Mouse (Mus musculus) spleen, postnatal 36 days (tissue): ENCODE data around the gene Acap1.
A peak's percentile ranks its signal among the peaks of the same experiment; 100 is the strongest.

Experiments used
- DNase-seq, 2 experiments: peaks; one replicate each; pipeline ENCODE4 v3.0.0; 2022; ENCODE audit warnings: low spot score in 2 of 2, mixed read lengths in 1 of 2

Gene Acap1

DNA sequence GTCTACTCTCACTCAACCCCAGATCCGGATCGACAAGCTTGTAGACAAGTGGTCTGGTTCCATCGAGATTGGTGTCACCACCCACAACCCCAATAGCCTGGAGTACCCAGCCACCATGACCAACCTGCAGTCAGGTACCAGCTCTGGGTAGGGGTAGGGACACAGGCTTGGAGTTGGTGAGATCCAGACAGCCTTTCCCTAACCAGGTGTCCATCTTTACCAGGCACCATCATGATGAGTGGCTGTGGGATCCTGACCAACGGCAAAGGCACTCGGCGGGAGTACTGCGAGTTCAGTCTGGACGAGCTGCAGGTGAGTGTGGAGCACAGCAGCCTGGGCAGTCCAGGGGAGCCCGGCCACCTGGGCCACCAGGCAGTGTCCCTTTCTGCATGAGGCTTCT is 9.0 kb upstream of the Acap1 start:
- DNase-seq: no peak

DNA sequence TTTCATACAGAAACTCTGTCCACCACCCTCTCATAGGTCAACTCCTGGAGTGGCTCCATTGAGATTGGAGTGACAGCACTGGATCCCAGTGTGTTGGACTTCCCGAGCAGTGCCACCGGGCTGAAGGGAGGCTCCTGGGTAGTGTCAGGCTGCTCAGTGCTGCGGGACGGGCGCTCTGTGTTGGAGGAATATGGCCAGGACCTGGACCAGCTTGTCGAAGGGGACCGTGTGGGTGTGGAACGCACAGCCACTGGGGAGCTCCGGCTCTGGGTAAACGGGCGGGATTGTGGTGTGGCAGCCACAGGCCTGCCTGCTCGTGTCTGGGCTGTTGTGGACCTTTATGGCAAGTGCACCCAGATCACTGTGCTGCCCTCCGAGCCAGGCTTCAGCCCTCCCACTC is 7.6 kb upstream of the Acap1 start:
- DNase-seq: no peak

DNA sequence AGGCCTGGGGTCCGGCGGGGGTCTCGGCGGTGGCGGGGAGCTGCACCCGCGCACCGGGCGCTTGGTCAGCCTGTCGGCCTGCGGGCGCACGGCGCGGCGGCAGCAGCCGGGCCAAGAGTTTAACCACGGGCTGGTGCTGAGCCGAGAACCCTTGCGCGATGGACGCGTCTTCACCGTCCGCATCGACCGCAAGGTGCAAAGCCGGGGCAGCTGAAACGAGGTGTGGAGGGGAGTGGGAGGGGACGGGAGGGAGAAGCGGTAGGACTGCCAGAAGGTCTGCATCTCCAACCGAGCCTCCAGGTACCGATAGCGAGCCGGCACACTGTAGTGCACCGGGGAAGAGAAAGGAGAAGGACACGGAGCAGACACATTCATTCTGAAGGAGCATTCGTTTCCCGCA is 6.7 kb upstream of the Acap1 start:
- DNase-seq: no peak

DNA sequence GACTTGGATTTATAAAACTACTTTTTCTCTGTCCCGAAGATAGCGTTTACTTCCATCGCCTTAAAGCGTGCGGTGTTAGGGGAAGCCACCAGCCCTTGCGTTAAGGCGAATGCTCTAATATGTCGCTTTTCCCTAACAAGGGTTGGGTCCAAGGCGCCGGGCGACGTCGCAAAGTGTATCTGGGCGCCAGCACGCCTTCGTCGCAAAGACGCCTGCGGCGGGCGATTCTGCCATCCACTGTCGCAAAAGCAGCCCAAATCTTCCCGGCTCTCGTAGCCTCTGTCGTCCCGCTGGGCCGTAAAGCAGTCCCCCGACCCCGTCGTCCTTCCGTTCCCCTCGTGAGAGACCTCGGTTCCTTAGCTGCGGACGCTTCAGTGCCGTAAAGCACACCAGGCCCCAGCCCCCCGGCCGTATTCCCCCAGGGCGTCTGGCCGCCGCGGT is 6.1 kb upstream of the Acap1 start:
- peak; percentile 95 for DNase-seq

DNA sequence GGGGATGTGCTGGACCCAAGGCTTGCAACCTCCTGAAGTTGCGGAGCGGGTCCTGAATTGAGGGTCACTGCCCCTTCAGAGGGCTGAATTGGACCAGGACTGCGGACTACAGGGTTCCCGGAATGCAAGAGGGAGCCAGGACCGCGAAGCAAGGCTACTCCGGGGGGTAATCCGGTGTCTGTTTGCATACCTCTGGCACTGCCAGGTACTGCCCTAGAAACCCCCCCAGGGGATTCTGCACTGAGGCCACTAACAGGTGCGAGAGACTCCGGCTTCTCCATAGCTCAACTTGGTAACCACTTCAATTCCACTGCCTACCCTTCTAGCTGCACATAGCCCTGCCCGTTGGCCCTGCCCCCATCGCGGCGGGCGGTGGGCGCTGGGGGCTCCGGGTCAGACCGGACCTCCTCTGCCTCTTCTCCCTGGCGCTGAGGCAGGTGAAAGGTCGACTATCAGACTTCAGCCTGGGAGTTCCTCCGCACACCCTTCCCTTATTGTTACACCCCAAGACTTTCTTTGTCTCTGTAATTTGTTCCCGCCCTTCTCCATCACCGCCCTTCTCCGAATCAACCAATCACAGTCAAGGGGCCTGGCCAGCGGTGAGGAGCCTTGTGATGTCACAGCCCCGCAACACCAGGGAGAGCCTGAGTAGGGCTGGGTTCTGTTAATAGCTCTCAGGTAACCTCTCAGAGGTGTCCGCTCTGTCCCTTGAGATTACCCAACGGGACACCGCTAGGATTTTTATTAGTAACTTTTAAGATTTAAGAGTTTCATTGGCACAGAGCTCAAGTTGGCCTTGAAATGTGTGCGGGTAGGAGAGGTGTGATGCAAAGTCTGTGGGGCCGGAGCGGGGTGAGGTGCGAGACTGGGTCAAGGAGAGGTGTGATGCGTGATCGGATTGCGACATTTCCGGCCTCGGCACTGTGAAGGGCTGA is 5.4 kb upstream of the Acap1 start, which contains the start of the genes 2810408A11Rik and Neurl4:
2810408A11Rik (minus strand) TSS at position 517 of the 935 bp plus-strand sequence.
Neurl4 (plus strand) TSS at position 602 of the 935 bp plus-strand sequence.
- peak; percentile 94 to 95 for DNase-seq

DNA sequence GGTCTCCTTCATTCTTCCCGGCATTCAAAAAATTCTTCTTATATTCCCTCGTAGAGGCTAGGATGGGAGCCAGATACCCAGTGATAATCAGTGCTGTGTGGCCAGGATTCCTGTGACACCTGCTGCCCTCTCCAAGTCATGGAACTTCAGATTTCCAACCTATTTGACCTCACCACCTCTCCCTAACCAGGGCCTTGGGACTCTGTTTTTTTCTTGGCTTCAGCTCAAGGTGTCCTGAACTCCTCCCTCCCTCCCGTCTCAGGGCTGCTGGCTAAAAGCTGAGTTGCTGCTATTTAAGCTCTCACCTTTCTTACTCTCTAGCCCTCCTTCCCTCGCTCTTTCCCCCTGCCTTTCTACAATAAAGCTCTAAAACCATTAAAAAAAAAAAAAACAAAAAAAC is 4.5 kb upstream of the Acap1 start:
- DNase-seq: no peak

DNA sequence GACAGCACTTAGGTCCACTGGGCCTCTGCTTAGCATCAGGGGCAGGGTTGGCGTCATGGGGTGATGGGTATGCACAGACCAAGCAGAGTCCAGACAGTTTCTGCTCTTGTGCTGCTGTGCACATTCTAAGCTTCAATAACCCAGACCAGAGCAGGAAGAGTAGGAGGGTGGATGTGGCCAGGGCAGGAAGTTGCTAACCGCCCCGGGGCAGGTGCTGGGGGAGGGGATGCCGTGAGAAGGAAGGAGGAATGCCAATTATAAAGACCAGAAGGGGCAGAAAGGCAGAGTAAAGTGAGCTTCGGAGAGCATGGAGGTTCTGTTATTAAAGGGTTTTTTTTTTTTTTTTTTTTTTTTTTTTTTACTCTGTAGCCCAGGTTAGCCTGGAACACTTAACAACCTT is 668 bp downstream of the Acap1 start:
- DNase-seq: peak; percentile 92

DNA sequence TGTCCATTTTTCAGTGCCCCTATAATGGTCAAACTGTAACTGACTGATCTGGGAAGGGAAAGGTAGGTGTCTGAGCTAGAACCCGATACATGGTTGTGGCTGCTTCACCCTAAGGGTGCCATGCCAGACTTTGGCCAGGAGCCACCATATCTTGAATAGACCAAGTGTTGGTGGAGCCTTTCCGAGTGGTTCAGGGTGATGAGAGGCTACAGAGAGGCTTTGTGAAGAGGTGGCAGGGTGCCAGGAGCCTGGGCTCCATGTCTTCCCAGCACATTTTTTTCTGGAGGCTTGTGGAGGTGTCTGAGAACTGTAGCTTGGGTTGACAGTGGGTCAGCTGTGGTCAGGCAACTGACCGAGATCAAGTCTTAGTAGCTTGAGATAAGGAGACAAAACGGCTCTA is 3.9 kb downstream of the Acap1 start:
- peak in 1 of 2 experiments; percentile 45 for DNase-seq

DNA sequence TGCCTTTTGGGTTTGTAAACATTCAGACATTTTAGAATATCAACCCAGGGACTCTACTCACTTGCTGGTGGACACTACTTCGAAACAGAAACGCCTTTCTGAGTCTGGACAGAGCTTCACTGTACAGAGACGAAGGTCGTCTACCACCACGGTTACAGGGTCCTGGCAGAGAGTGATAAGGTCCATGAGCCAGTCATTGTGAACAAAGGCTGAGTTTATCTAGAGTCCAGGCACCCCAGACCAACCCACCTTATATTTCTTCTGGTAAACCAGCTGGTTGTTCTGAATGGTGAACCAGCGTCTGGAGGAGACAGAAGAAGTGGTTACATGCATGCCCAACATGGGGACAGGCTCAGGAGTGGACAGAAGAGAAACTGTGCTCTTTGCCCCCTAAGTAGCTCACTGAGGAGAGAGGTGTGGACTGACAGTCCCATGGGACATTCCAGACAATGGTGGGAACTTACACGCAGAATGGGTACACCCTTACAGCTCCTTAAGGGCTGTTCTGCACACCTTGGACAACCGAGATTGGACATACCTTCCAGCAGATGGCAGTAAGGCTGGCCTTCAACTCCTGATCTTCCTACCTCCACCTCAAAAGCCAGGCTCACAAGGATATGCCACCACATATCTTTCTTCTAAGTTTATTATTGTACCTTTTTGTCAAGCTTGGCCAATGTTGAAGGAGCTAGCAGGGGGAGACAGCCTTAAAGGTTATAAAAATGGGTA is 8.3 kb downstream of the Acap1 start:
- DNase-seq: no peak

DNA sequence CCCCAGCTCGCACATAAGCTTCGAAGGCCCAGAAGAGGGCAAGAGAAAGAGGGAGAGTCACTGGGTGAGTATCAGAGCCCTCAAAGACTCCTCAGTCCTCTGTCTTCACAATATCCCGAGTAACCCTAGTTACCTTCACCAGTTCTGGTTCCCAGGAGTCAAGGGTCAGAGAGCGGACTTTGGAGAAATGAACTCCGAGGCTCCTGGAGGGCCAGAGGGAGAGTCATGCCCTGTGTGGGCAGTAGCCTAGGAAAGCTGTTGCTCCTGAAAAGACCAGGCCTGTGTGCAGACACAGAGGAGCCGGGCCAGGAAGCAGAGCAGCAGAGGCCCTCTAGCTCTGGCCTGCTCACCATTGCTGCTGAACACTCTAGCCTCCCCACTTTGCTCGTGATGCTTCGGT is 10.7 kb downstream of the Acap1 start:
- no peak for DNase-seq

DNA sequence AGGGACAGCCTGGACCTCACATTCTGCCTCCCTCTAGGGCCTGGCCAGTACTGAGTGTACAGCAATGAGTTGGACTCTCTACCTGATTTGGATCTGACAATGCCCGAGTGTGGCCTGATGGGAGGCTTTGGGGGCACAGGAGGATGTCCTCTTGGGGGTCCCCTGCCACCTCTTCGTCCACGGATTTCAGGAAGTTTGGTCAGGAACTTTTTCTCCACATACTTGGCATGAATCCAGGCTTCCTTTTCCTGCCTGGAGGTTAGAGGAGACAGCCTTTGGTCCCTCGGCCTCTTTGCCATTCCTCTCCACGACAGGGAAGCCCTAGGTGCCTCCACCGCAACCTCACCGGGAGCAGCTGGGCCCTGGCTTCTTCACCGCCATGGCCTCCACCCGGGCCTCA is 11.1 kb downstream of the Acap1 start:
- DNase-seq: no peak

DNA sequence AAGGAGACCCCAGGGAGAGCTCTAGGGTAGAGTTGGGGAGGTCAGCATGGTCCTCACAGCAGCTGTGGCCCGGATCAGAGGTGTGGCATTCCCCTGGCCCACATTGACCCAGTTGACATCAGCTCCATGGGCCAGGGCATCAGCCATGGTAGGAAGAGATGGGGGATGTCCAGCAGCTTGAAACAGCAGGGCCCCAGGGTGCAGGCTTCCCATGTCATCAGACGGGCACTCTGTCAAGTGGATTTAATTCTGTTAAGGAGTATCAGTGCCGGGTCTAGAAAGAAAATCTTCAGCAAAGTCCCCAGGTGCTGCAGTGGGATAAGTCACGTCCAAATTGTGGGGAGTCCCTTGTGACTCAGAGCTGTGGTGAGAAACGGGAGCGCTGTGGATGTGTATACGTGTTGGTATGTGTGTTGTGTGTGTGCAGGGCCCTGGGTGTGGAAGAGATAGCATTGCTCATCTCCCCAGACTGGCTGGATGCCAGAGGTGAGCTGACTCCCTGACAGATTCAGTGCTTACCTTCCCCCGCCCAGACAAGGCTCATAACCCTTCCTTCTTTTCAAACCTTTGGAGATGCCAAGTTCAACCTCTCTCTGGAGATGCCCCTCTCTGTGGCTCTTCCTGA is 11.7 kb downstream of the Acap1 start:
- DNase-seq: no peak

DNA sequence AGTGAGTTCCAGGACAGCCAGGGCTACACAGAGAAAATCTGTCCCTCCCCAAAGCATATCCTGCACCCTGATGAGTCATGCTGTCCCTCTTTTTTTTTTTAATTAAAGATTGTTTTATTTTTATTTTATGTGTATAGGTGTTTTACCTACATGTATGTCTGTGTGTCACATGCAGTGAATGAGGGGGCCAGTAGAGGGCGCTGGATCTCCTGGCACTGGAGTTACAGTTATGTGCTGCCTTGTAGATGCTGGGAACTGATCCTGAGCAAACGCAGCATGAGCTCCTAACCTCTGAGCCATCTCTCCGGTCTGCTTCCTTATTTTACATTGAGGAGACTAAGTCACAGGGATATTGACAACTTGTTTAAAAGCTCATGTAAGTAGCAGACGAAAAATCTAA is 12.3 kb downstream of the Acap1 start:
- DNase-seq: peak in 1 of 2 experiments; percentile 63

DNA sequence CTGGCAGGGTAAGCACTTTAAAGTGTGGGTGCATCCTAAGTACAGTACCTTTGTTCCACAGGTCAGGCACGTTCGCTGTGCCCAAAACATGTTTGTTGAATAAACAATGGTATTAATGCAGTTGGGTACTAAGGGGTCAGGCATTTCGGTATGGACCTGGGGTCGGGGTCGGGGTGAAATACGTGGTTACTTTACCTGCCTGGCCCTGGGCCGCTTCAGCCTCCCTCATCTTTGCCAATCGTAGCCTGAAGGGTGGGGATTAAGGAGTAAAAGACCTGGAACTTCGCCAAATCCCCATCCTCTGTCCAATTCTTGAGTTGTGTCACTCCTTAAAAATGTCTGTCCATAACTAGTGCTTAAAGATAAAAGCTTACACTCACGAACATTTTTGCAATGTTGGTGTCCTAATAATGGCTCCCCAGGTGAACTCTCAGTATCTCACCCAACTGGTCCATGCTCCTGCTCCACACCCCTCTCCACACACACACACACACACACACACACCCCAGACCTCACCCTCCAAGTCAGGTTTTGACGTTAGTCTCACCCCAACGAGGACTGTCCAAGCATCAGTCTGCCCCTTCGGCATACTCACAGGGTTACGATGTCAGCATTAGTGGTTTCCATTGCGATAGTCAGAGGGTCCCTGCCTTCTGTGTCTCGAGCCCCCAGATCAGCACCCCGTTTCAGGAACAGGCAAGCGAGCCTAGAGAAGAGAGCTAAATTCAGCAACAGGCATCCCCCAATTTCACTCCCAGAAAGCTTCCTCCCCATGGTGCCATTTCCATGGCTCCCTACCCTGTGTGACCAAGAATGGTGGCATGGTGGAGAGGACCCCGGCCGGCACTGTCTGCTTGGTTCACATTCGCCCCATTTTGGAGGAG is 13.3 kb downstream of the Acap1 start:
- DNase-seq: no peak

DNA sequence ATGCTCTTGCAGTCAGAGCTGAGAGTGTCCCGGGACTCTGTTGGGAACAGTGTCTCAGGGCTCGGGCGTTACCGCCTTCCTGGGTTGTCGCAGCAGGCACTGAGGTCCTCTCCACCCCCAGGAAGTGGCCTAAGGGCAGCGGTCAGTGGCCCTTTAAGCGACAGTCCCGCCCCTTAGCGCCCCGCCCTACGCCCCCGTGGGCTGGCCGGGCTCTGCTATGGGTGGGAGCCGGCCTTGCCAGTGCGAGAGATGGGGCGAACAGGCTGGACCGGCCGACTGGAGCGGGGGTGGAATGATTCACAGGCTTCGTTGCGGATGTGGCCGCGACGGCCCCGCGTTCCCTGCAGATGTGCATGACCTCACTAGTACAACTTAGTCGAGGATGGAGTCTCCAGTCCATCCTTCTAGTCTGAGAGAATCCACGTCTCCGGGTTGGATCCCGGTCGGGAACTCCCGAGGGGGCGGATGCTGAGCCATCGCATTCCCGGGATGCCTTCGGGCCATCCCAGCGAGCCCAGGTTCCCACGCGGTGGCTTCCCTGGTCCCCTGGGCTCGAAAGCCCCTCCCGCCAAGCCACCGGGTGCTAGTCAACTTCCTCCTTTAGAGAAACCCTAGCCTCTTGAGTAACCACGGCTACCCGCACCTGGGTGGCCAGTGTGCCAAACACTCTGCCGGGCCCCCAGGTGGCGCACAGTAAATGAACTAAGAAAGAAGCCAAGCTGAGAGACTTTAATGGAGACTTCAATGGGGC is 14.3 kb downstream of the Acap1 start, which contains the start of gene Kctd11:
Kctd11 (minus strand) TSS at position 554 of the 751 bp plus-strand sequence.
- DNase-seq: peak; percentile 90 to 93

DNA sequence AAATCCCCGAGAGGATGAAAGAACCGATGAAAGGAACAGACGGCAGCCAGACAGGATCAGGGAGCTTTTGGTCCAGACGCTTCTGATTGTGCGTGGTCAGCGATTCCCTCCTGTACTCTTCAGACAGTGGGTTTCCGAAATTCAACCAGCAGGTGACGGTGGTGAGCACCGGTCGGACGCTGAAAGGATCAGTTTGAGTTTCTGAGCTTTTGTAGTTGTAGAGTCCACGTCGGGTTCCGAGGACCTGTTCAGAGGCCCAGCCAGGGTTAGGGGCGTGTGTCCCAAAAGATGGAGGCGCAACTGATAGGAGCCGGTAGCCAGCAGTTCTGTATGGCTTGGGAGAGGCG is 14.9 kb downstream of the Acap1 start:
- peak; percentile 74 to 81 for DNase-seq

DNA sequence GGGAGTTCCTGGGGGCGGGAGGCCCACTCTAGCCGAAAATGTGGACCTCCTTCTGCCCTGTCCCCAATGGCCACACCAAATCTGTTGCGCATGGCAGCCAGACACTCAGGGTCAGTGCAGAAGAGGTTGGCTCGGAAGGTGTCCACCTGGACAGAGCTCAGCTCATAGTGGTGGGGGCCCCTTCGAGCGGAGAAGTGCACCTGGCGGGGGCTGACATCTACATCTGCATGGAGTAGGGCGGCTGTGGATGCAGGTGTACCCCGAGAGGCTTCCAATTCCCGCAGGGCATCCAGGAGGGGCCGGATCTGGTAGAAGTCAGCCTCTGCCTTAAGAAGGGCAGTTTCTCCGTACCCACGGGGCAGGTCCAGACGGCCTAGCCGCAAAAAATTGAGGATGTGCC is 15.6 kb downstream of the Acap1 start:
- no peak for DNase-seq

DNA sequence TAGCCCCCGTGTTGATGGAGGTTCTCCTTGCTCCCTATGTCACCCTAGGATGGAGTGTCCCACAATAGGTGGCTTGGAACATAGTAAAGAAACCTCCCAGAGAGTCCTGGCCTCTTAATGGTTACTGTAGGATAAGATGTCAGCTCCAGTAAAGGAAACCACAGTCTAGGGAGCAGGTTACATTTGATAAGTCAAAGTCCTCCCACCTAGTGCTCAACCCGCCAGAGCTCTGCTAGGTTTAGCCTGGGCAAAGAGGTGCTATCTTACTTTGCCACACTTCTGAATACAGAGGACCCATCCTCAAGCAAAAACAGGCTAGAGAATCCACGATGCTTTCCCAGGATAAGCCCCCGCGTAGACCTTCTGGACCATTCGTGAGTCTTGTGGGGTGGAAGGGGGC is 16.4 kb downstream of the Acap1 start:
- DNase-seq: no peak

DNA sequence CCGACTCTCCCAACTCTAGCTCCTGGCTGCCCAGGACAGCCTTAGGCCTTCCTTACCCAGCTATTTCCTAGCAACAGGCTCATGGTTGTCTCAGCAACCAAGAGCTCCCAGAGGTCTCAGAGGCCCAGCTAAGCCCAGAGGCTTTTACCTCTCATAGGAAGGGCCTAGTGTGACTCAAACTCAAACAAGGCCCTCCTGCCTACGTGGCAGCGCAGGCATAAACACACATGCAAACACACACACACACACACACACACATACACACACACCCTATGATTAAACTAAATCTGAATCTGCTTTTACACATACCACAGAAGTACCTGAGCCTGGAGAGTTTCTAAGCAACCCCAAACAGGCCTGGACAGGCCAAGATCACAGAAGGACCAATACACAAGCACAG is 16.9 kb downstream of the Acap1 start:
- DNase-seq: no peak

DNA sequence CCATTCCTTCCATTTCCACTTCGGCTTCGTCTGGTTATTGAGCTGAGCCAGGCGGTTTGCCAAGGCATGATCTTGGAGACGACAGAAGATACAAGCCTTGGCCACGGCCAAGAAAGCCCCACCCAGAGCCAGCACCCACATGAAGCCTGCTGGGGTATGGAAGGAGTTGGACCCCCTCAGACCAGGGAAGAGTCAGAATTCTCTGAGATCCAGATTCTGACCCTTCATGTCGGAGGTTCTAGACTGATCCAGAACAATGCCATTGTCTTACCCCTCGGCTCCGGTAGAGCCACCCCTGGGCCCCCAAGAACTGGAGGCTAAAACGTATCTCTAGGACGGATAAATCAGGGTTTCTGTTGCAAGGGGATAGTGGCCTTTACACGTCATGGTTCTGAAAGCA is 17.5 kb downstream of the Acap1 start, which contains the start of gene Tmem95:
Tmem95 (minus strand) TSS at position 141 of the 400 bp plus-strand sequence.
- DNase-seq: no peak
